Mouse (Mus musculus) liver (tissue): Measurements from ENCODE around the gene Pgam2.

Experiments
- DNase-seq: peaks from one replicate; pipeline ENCODE4 v3.0.0-alpha.2; 2020; ENCODE audit warnings: mixed read lengths

The Pgam2 gene

DNA sequence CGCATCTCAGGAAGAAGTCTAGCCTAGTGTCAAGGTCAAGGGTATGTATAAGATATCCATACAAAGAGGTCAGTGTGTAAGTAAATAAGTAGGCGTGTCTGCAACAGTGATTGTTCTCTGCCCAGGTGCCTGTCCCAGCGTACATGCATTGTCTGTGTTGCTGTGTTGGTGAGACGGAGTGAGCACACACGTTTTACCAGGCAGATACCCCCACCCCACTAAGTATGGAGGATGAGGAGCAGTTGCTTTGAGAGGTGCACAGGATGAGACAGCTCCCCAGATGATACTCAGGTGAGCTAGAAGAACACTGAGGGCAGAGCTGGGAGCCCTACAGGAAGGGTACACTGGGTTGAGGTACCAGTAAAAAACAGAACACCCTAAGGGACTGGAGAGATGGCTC, 641 bp upstream of the Pgam2 start:
- DNase-seq = no peak

DNA sequence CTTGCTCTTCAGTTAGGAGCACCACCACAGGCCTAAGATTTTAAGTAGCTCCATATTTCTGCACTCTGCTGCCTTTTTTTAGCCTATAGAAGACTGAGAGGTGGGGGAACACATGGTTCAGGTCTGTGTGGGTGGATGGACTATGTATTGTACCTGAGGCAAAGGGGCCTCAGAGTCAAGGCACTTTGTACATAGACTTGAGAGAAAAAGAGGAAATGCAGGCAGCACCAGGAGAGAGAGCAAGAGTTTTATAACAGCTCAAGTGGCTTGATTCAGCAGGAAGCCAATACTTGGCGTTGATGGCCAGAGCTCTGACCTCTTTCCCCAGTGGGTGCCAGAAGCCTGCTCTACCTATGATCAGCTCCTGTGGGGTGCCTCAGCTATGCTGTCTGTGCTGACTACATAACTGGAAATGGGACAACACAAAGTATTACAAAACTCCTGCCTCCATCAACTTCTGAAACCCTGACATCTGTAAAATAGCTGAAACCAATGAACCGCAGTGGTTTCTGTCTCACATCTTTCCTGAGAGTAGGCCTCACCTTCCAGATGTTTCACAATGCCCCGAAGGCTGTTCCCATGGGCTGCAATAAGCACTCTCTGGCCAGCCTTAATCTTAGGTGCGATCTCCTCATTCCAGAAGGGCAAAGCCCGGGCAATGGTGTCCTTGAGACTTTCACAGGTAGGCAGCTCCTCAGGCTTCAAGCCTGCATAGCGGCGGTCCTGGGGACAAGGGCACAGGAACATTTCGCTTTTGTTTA, 896 bp downstream of the Pgam2 start:
- no peak for DNase-seq

DNA sequence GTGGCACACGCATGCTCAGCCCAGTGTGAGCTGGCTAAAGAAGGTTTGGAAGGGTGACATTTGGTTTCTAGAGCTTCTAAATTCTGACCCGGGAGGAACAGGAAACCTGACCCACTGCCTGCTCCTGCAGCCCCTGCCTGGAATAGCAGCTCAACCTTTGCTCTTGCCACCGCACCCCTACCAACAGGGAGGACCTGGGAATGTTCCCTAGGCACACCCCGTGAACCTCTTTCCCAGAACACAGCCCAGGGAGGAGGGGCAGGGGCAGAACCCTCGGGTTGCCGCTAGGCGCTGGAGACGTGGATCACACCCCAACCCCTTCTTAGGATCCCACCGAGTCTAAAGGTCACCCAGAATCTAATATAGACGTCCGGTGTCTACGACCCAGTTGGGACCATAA, 1.5 kb downstream of the Pgam2 start:
- no peak for DNase-seq

DNA sequence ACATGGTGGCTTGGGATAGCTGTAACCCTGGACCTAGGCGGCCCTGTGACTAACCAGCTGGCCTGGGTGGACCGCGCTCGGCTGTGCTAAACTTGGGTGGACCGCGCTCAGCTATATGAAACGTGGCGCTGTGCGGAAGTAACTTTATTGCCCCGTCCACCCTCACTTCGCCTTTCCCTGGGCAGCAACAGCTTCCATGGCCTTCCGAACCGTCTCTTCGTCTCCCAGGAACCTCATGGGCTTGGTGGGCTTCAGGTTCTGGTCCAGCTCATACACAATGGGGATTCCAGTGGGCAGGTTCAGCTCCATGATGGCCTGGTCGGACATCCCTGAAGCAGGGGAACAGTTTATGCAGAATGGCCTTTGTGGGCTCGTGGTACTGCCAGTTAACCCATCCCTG, 2.0 kb downstream of the Pgam2 start:
- DNase-seq = no peak

DNA sequence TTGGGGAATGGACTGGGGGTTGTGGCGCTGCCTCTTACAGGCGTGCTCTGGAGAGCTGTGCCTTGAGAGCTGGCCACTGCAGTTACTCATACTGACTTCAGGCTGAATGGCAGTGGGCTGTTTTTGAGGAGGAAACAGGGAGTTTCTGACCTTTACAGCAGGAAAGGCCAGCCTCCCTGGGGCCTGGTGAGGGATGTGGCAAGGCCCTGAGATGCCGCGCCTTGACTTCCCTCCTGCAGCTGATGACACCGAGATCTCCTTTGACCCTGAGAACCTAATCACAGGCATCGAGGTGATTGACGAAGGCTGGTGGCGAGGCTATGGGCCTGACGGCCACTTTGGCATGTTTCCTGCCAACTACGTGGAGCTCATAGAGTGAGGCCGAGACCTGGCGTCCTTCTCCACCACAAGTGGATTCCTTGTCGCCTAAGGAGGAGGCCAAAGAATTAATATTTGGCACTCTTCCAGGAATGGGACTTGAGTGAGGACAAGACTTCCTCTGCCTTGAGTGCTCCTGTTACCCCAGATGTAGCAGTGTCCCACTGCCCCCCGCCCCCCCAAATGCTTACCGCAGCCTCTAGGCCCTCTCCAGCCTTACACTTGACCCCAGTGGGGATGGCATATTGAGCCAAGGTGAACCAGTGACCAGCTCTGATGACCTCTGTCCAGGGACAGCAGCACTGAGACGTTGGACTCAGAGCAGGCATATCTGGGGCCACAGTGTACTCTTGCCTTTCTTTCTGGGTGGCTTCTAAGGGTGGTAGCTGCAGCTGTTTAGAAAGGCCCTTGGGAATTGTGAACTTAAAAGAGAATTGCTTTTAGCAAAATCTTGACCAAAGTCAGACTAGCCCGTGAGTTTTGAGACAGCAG, 3.7 kb downstream of the Pgam2 start:
- no peak for DNase-seq

- no peak for DNase-seq
These were observed 5.6 kb downstream of the Pgam2 start for GRCm38 (mm10) chr11:5797928-5798327.

- no peak for DNase-seq
These were observed 6.2 kb downstream of the Pgam2 start for GRCm38 (mm10) chr11:5797371-5797770.

DNA sequence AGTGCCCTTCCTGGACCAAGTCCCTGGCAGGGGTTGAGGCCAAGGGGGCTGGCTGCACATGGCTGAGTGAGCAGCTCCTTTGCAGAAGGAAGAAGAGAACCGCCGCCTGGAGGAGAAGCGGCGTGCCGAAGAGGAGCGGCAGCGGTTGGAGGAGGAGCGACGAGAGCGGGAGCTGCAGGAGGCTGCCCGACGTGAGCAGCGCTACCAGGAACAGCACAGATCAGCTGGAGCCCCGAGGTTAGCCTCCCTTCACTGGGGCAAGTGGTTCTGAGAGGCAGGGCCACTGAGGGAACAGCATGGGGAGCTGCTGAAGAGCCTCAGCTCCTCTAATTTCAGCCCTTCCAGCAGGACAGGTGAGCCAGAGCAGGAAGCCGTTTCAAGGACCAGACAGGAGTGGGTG, 6.6 kb downstream of the Pgam2 start:
- no peak for DNase-seq

DNA sequence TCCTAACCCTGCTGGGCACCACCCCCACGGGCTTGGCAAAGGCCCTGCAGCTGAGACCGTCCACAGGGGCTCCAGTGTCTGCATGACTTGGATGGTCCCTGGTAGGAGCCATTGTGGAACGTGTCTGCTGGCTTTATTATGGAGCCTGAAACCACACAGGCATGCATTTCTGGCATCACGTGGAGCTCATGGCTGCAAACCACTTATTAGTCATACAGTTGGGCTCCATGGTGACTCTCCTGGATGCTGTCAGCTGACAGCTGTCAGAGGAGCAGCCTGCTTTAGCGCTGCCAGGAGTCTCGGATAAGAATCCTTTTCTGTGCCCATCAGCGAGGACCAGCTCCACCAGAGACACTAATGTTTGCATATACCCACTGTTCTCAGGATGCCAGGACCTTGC, 7.8 kb downstream of the Pgam2 start:
- DNase-seq = no peak

GRCm38 (mm10) chr11:5795290-5795689, 8.2 kb downstream of the Pgam2 start:
- DNase-seq = no peak

DNA sequence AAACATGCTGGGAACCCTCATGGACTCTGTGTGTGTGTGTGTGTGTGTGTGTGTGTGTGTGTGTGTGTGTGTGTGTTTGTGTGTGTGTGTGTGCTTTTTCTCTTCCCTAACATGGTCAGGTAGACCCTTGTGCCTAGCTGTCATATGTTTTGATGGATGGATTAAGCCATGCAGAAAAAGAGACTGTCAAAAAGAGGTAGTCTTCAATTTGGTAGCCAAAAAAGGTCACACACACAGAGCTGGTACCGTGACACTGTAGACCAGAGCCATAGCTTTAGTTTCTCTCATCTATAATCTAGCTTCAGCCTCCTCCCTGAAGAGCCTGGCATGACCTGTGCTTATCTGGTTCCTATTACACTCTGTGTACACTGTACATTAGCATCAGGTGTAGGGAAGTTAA, 13.1 kb downstream of the Pgam2 start:
- DNase-seq = no peak

DNA sequence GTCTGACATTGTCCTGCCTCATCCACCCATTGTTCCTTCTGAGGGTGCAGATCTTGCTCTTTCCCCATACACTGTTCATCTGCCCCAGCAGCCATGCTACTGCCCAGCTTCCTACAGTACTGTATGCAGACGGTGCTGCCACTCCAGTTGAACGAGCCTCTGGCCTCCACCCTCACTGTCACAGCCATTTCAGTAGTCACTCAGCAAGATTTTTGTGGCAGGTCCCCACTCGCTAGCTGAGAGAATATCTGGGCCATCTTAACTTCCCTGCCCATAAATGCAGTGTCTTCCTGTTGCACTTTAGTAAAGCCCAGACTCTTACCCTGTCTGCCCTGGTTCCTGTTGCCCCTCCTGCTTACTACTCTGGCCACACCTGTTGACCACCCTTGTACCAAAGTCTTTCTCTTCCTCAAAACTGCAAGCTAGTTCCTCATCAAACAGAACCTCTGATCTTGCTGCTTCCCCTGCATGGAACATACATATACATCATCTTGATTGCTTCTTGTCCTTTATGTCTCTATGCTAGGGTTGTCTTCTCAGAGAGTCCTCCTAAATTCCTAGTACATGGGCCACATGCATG, 13.7 kb downstream of the Pgam2 start:
- DNase-seq = no peak

DNA sequence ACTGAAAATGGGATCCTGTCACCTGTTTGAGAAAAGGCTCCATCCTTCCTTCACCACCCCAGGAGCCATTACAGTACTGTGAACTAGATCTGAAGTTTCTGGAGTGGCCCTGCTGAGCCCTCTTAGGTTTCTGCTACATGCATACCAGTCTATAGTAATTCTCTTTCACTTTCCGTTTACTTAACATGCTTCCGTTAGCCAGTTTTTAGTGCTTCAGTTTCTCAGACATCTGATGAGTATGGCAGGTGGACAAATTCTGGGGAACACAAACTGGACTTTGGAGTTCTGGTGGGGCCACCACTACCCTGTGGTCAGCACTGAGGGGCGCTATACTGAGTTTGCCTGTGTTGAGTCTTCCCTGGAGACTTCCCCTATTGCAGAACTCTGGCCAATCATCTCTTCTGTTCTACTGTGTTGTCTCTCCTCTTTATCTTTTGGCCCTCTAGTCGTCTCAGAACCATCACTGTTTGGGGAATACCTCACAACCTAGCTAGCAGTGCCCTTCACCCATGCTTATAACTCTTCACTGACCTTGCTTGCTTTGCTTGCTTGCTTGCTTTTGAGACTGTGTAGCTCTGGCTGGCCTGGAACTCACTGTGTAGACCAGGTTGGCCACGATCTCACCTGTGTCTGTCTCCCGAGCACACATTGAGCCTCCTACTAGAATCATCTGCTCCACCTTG, 14.3 kb downstream of the Pgam2 start:
- DNase-seq = no peak

DNA sequence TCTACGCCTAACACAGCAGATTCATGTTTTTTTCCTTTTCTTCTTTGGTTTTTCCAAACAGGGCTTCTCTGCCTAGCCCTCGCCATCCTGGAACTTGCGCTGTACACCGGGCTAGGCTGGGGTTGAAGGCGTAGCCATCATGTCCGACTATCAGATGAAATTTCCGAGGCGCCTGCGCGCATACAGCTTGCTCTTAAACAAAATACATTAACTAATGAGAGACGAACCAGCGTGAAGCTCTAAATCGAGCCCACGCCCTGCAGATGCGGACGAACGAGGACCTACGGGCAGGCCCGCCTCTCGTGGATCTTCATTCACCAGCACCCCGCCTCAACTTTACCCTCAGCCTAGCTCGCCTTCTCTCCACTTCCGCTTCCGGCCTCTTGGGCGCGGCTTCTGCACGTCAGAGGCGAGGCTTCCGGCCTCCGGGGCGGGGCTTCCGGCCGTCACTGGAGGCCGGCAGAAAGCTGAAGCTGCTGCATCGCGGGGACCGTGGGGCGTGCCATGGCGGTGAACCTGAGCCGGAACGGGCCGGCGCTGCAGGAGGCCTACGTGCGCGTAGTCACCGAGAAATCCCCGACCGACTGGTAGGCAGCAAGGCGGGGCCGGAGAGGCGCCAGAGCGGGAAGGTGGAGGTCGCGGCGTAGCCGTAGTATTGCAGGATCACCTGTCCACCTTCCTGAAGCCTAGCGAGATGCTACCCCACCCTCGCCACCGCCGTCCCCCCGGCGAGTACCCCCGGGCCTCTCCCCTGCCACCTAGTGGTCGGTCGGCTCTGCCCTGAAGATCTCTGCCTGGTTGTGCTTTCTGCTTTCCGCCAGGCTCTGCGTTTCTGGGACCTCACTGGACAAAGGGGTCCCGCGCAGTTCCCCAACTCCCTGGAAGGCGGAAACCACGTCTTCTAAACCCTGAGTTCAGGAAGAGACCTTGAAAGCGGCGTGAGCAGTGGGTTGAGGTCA, 15.2 kb downstream of the Pgam2 start, which contains the start of gene Dbnl:
Gene Dbnl (plus strand): TSS at position 433 of the 959 bp plus-strand sequence.
- DNase-seq = peak; percentile 97

GRCm38 (mm10) chr11:5787671-5788055, 15.9 kb downstream of the Pgam2 start:
- DNase-seq = no peak

GRCm38 (mm10) chr11:5785732-5786131, 17.8 kb downstream of the Pgam2 start:
- no peak for DNase-seq

- DNase-seq = peak; percentile 64
These were observed 21.2 kb downstream of the Pgam2 start for GRCm38 (mm10) chr11:5782199-5782944.

GRCm38 (mm10) chr11:5780035-5780499, 23.5 kb downstream of the Pgam2 start:
- DNase-seq = no peak

GRCm38 (mm10) chr11:5778481-5778880, 25.1 kb downstream of the Pgam2 start:
- DNase-seq = no peak

GRCm38 (mm10) chr11:5766019-5766418, 37.5 kb downstream of the Pgam2 start:
- DNase-seq = no peak

GRCm38 (mm10) chr11:5762633-5762982, 40.9 kb downstream of the Pgam2 start:
- no peak for DNase-seq
